Mouse (Mus musculus): ENCODE measurements around the gene Cryab. TPM values are rescaled to one million over a fixed set of nuclear protein-coding genes. Genes with fewer than 3 reads are reported as not detected.

Cryab gene
- polyA plus RNA-seq (2015; fragmentation: Nextera tagmentation; extraction: Ambion mirVana), result 1,022 and 1,124 TPM in 2 replicates

GRCm38 (mm10) chr9:50751323-50751722 is at the start of gene Cryab:
Gene Cryab, plus strand, starts transcription at chr9:50751325.
- H3K4me1 ChIP-seq, result peaks cover 80% of the 10 kb centered on the region
- H3K9me3 ChIP-seq, result no peaks in the 10 kb centered on the region
- peak within 1 kb of the TSS; percentile 80 for H3K4me2 ChIP-seq
- peak within 1 kb of the TSS; percentile 66 for H3K4me3 ChIP-seq
- peaks cover 22% of the 10 kb centered on the region for H3K36me3 ChIP-seq
- peak within 1 kb of the TSS; percentile 91 for H3K9ac ChIP-seq
- peak within 1 kb of the TSS; percentile 100 for H3K27ac ChIP-seq (replicated peaks)
- no peak for ATAC-seq (ENCODE audit: extremely low read depth, insufficient number of reproducible peaks, low FRiP score, low TSS enrichment)
- H3K27me3 ChIP-seq (replicated peaks), result no peaks in the 10 kb centered on the region
- WGBS, result 33% methylated on average over 22 of the region's 22 CpGs

GRCm38 (mm10) chr9:50704907-50705306 is 46.2 kb upstream of the Cryab start:
- ATAC-seq (ENCODE audit: extremely low read depth, insufficient number of reproducible peaks, low FRiP score, low TSS enrichment), result no peak
- Histone ChIP-seq H3K4me3 (no peak overlapping the region), H3K27me3 (replicated peaks) (peaks cover 16% of the 10 kb centered on the region), H3K27ac (replicated peaks) (no peak overlapping the region), H3K9ac (no peak overlapping the region), H3K36me3 (peaks cover 32% of the 10 kb centered on the region), H3K4me2 (no peak overlapping the region), H3K9me3 (no peaks in the 10 kb centered on the region), H3K4me1 (peaks cover 17% of the 10 kb centered on the region)
- WGBS, result 58% methylated on average over 6 of the region's 6 CpGs

- Histone ChIP-seq H3K36me3 (peaks cover 25% of the 10 kb centered on the region), H3K4me1 (peaks cover 6% of the 10 kb centered on the region), H3K9ac (no peak overlapping the region), H3K4me2 (no peak overlapping the region), H3K4me3 (no peak overlapping the region), H3K9me3 (no peaks in the 10 kb centered on the region), H3K27me3 (replicated peaks) (no peaks in the 10 kb centered on the region), H3K27ac (replicated peaks) (no peak overlapping the region)
- no peak for ATAC-seq (ENCODE audit: extremely low read depth, insufficient number of reproducible peaks, low FRiP score, low TSS enrichment)
- 21% methylated on average over 2 of the region's 2 CpGs for WGBS
These were observed 42.0 kb upstream of the Cryab start for GRCm38 (mm10) chr9:50709108-50709507.

- Histone ChIP-seq H3K4me1 (peaks cover under 1% of the 10 kb centered on the region), H3K36me3 (peaks cover 22% of the 10 kb centered on the region), H3K27me3 (replicated peaks) (no peaks in the 10 kb centered on the region), H3K9ac (no peak overlapping the region), H3K9me3 (no peaks in the 10 kb centered on the region), H3K27ac (replicated peaks) (no peak overlapping the region), H3K4me3 (no peak overlapping the region), H3K4me2 (no peak overlapping the region)
- 82% methylated on average over 4 of the region's 4 CpGs for WGBS
- no peak for ATAC-seq (ENCODE audit: extremely low read depth, insufficient number of reproducible peaks, low FRiP score, low TSS enrichment)
These were observed 39.8 kb upstream of the Cryab start for GRCm38 (mm10) chr9:50711337-50711736.

- 51% methylated on average over 4 of the region's 4 CpGs for WGBS
- Histone ChIP-seq H3K9ac (no peak overlapping the region), H3K9me3 (no peaks in the 10 kb centered on the region), H3K4me1 (no peaks in the 10 kb centered on the region), H3K4me3 (no peak overlapping the region), H3K36me3 (peaks cover 17% of the 10 kb centered on the region; the same call in 1 of the 2 replicates), H3K27ac (replicated peaks) (no peak overlapping the region), H3K27me3 (replicated peaks) (no peaks in the 10 kb centered on the region), H3K4me2 (no peak overlapping the region)
- no peak for ATAC-seq (ENCODE audit: extremely low read depth, insufficient number of reproducible peaks, low FRiP score, low TSS enrichment)
These were observed 36.9 kb upstream of the Cryab start for GRCm38 (mm10) chr9:50714188-50714587.

GRCm38 (mm10) chr9:50718878-50719277 is 32.2 kb upstream of the Cryab start:
- H3K27ac ChIP-seq (replicated peaks), result no peak overlapping the region
- no peak overlapping the region for H3K4me3 ChIP-seq
- H3K9me3 ChIP-seq, result no peaks in the 10 kb centered on the region
- WGBS, result 69% methylated on average over 4 of the region's 4 CpGs
- H3K9ac ChIP-seq, result no peak overlapping the region
- no peak overlapping the region for H3K4me2 ChIP-seq
- H3K36me3 ChIP-seq, result 0 out of 2 replicates have a peak, but pooled peaks cover 8% of the 10 kb centered on the region
- no peak for ATAC-seq (ENCODE audit: extremely low read depth, insufficient number of reproducible peaks, low FRiP score, low TSS enrichment)
- H3K27me3 ChIP-seq (replicated peaks), result no peaks in the 10 kb centered on the region
- peaks cover 29% of the 10 kb centered on the region for H3K4me1 ChIP-seq

GRCm38 (mm10) chr9:50721061-50721460 is 30.1 kb upstream of the Cryab start:
- Histone ChIP-seq H3K27me3 (replicated peaks) (no peaks in the 10 kb centered on the region), H3K36me3 (0 out of 2 replicates have a peak, but pooled peaks cover 8% of the 10 kb centered on the region), H3K9me3 (no peaks in the 10 kb centered on the region), H3K9ac (no peak overlapping the region; the same call in 1 of the 2 replicates), H3K27ac (replicated peaks) (no peak overlapping the region; the same call in 1 of the 2 replicates), H3K4me1 (peaks cover 51% of the 10 kb centered on the region), H3K4me2 (no peak overlapping the region), H3K4me3 (no peak overlapping the region)
- WGBS, result 32% methylated on average over 12 of the region's 12 CpGs
- no peak for ATAC-seq (ENCODE audit: extremely low read depth, insufficient number of reproducible peaks, low FRiP score, low TSS enrichment)

- peaks cover 65% of the 10 kb centered on the region for H3K4me1 ChIP-seq
- 36% methylated on average over 8 of the region's 8 CpGs for WGBS
- H3K9me3 ChIP-seq, result no peaks in the 10 kb centered on the region
- peak overlapping the region; percentile 94 for H3K27ac ChIP-seq (replicated peaks)
- no peak for ATAC-seq (ENCODE audit: extremely low read depth, insufficient number of reproducible peaks, low FRiP score, low TSS enrichment)
- H3K4me3 ChIP-seq, result peak overlapping the region; percentile 34; the same call in 1 of the 2 replicates
- H3K9ac ChIP-seq, result no peak overlapping the region; the same call in 1 of the 2 replicates
- 0 out of 2 replicates have a peak, but pooled peaks cover 5% of the 10 kb centered on the region for H3K36me3 ChIP-seq
- peak overlapping the region; percentile 65 for H3K4me2 ChIP-seq
- H3K27me3 ChIP-seq (replicated peaks), result no peaks in the 10 kb centered on the region
These were observed 28.6 kb upstream of the Cryab start for GRCm38 (mm10) chr9:50722451-50722911.

GRCm38 (mm10) chr9:50723406-50723805 is 27.7 kb upstream of the Cryab start:
- Histone ChIP-seq H3K4me1 (peaks cover 69% of the 10 kb centered on the region), H3K4me3 (peak overlapping the region; percentile 34), H3K36me3 (0 out of 2 replicates have a peak, but pooled peaks cover 5% of the 10 kb centered on the region), H3K9ac (peak overlapping the region; percentile 71), H3K9me3 (no peaks in the 10 kb centered on the region), H3K27ac (replicated peaks) (peak overlapping the region; percentile 94), H3K4me2 (peak overlapping the region; percentile 65), H3K27me3 (replicated peaks) (no peaks in the 10 kb centered on the region)
- peak; percentile 49; the same call in 1 of the 2 replicates for ATAC-seq (ENCODE audit: extremely low read depth, insufficient number of reproducible peaks, low FRiP score, low TSS enrichment)
- WGBS, result 11% methylated on average over 7 of the region's 7 CpGs

GRCm38 (mm10) chr9:50724147-50724546 is 27.0 kb upstream of the Cryab start:
- H3K4me1 ChIP-seq, result peaks cover 71% of the 10 kb centered on the region

GRCm38 (mm10) chr9:50724661-50725330 is 26.3 kb upstream of the Cryab start:
- peak overlapping the region; percentile 1 for H3K9ac ChIP-seq
- peaks cover 71% of the 10 kb centered on the region for H3K4me1 ChIP-seq
- no peaks in the 10 kb centered on the region for H3K9me3 ChIP-seq
- H3K4me3 ChIP-seq, result no peak overlapping the region
- no peak for ATAC-seq (ENCODE audit: extremely low read depth, insufficient number of reproducible peaks, low FRiP score, low TSS enrichment)
- H3K4me2 ChIP-seq, result peak overlapping the region; percentile 2; the same call in 1 of the 2 replicates
- WGBS, result 37% methylated on average over 3 of the region's 3 CpGs
- H3K36me3 ChIP-seq, result no peaks in the 10 kb centered on the region
- peak overlapping the region; percentile 94 for H3K27ac ChIP-seq (replicated peaks)
- H3K27me3 ChIP-seq (replicated peaks), result no peaks in the 10 kb centered on the region

More at GRCm38 (mm10) chr9:50724147-50724546, 27.0 kb upstream of the Cryab start:
- WGBS, result 74% methylated on average over 2 of the region's 2 CpGs
- Histone ChIP-seq H3K36me3 (0 out of 2 replicates have a peak, but pooled peaks cover 5% of the 10 kb centered on the region), H3K4me3 (no peak overlapping the region), H3K27me3 (replicated peaks) (no peaks in the 10 kb centered on the region), H3K4me2 (peak overlapping the region; percentile 65), H3K27ac (replicated peaks) (peak overlapping the region; percentile 94), H3K9me3 (no peaks in the 10 kb centered on the region), H3K9ac (peak overlapping the region; percentile 1; the same call in 1 of the 2 replicates)
- no peak for ATAC-seq (ENCODE audit: extremely low read depth, insufficient number of reproducible peaks, low FRiP score, low TSS enrichment)
